Mouse (Mus musculus) CH12.LX (cell line): ENCODE measurements around the gene Incenp. TPM values are rescaled to one million over a fixed set of nuclear protein-coding genes. Genes with fewer than 3 reads are reported as not detected.

Experiments
- DNase-seq: peaks from one replicate; pipeline ENCODE4 v3.0.0-alpha.2; 2013; ENCODE audit errors: extremely low read depth
- H3K27ac ChIP-seq: 2 replicates; pipeline ENCODE4 v1.5.1; 2012; ENCODE audit warnings: low read depth, mild to moderate bottlenecking, control low read depth, moderate library complexity; ENCODE audit not compliant: insufficient read depth
- H3K27me3 ChIP-seq: replicated peaks from 2 replicates; pipeline ENCODE3; 2012; ENCODE audit warnings: inconsistent platforms
- H3K36me3 ChIP-seq, 2 experiments: replicated peaks in 1 of 2; 2 replicates each; pipeline versions ENCODE3 to v1.6.1; 2012; ENCODE audit warnings: inconsistent platforms in 1 of 2, low read length in 1 of 2, mild to moderate bottlenecking in 1 of 2, mixed read lengths in 1 of 2, moderate library complexity in 1 of 2; ENCODE audit not compliant: control insufficient read depth in 1 of 2, insufficient read depth in 1 of 2
- H3K4me1 ChIP-seq, 2 experiments: 2 replicates each; pipeline ENCODE4 v1.6.1; 2012; ENCODE audit warnings: inconsistent platforms in 1 of 2, moderate library complexity in 1 of 2; ENCODE audit not compliant: insufficient read depth in 2 of 2, control insufficient read depth in 1 of 2
- H3K4me2 ChIP-seq: 2 replicates; pipeline ENCODE4 v1.6.1; 2012; ENCODE audit warnings: low read depth, mild to moderate bottlenecking, control low read depth; ENCODE audit not compliant: poor library complexity, insufficient read depth, severe bottlenecking
- H3K4me3 ChIP-seq, 3 experiments: fragments of 150-350 bp in 1 of 3; sonication (generic) in 1 of 3; replicated peaks in 1 of 3; 2 replicates each; pipeline versions ENCODE3 to v1.5.1; 2011 to 2012; ENCODE audit warnings: low read depth in 2 of 3, low read length in 2 of 3, mild to moderate bottlenecking in 2 of 3, moderate library complexity in 2 of 3, control low read depth in 1 of 3, improper control_type of control experiment in 1 of 3, inconsistent platforms in 1 of 3, mixed read lengths in 1 of 3; ENCODE audit not compliant: poor library complexity in 1 of 3
- H3K79me2 ChIP-seq: replicated peaks from 2 replicates; pipeline ENCODE4 v1.6.1; 2012; ENCODE audit warnings: mild to moderate bottlenecking, moderate library complexity; ENCODE audit not compliant: control insufficient read depth, poor library complexity, insufficient read depth, severe bottlenecking; ENCODE audit errors: extremely low read depth
- H3K9ac ChIP-seq: 2 replicates; pipeline ENCODE4 v1.6.1; 2012; ENCODE audit warnings: low read depth, mild to moderate bottlenecking, control low read depth, moderate library complexity; ENCODE audit not compliant: insufficient read depth
- H3K9me3 ChIP-seq: replicated peaks from 2 replicates; pipeline ENCODE3; 2012; ENCODE audit warnings: low read length, inconsistent platforms, mixed read lengths
- CHD2 ChIP-seq: IDR thresholded peaks from 2 replicates; pipeline ENCODE4 v1.6.1; 2011; ENCODE audit warnings: low read length, improper control_type of control experiment
- ETS1 ChIP-seq: conservative IDR thresholded peaks from 2 replicates; pipeline ENCODE4 v1.6.1; 2012; ENCODE audit warnings: low read depth, mild to moderate bottlenecking, inconsistent platforms, low read length, improper control_type of control experiment, moderate library complexity
- HCFC1 ChIP-seq: IDR thresholded peaks from 2 replicates; pipeline ENCODE4 v1.6.1; 2012; ENCODE audit warnings: low read depth, mild to moderate bottlenecking, inconsistent platforms, low read length, improper control_type of control experiment
- IRF4 ChIP-seq: IDR thresholded peaks from 2 replicates; pipeline ENCODE4 v1.6.1; 2014; ENCODE audit warnings: low read depth, mild to moderate bottlenecking, inconsistent platforms, low read length, improper control_type of control experiment
- MEF2A ChIP-seq: IDR thresholded peaks from 2 replicates; pipeline ENCODE4 v1.6.1; 2014; ENCODE audit warnings: low read depth, mild to moderate bottlenecking, inconsistent platforms, low read length, improper control_type of control experiment, borderline replicate concordance
- NELFE ChIP-seq: IDR thresholded peaks from 2 replicates; pipeline ENCODE4 v1.6.1; 2011; ENCODE audit warnings: low read depth, low read length, improper control_type of control experiment
- NRF1 ChIP-seq: IDR thresholded peaks from 2 replicates; pipeline ENCODE4 v1.6.1; 2014; ENCODE audit warnings: low read depth, mild to moderate bottlenecking, inconsistent platforms, low read length, improper control_type of control experiment, moderate library complexity
- POLR2A ChIP-seq: IDR thresholded peaks from 2 replicates; pipeline ENCODE4 v1.6.1; 2011; ENCODE audit warnings: low read depth, mild to moderate bottlenecking, improper control_type of control experiment, low read length
- RCOR1 ChIP-seq: conservative IDR thresholded peaks from 2 replicates; pipeline ENCODE4 v1.6.1; 2012; ENCODE audit warnings: low read depth, mild to moderate bottlenecking, inconsistent platforms, low read length, improper control_type of control experiment
- SIN3A ChIP-seq: IDR thresholded peaks from 2 replicates; pipeline ENCODE4 v1.6.1; 2012; ENCODE audit warnings: low read length, improper control_type of control experiment, inconsistent platforms
- TBP ChIP-seq: conservative IDR thresholded peaks from 2 replicates; pipeline ENCODE4 v1.6.1; 2011; ENCODE audit warnings: low read depth, low read length, improper control_type of control experiment
- UBTF ChIP-seq: IDR thresholded peaks from 2 replicates; pipeline ENCODE4 v1.6.1; 2012; ENCODE audit warnings: low read depth, mild to moderate bottlenecking, inconsistent platforms, low read length, improper control_type of control experiment, moderate library complexity
- ZKSCAN1 ChIP-seq: IDR thresholded peaks from 2 replicates; pipeline ENCODE4 v1.6.1; 2012; ENCODE audit warnings: low read depth, inconsistent platforms, low read length, improper control_type of control experiment, borderline replicate concordance
- ZMIZ1 ChIP-seq: IDR thresholded peaks from 2 replicates; pipeline ENCODE4 v1.6.1; 2012; ENCODE audit warnings: low read depth, mild to moderate bottlenecking, inconsistent platforms, low read length, improper control_type of control experiment
- ZNF384 ChIP-seq: IDR thresholded peaks from 2 replicates; pipeline ENCODE4 v1.6.1; 2012; ENCODE audit warnings: low read depth, low read length, improper control_type of control experiment, inconsistent platforms
- dilution Hi-C: fragments of 300-500 bp; cut with MboI; formaldehyde crosslinking; loops from 2 replicates; pipeline ENCODE4 v1.14.3; 2020; ENCODE audit warnings: low sequenced_read_pairs; ENCODE audit not compliant: extremely low pct_unique_long_range_greater_than_20kb, extremely low pct_ligation_motif_present
- in situ Hi-C: fragments of 300-500 bp; cut with MboI; formaldehyde crosslinking; loops from 3 replicates; pipeline ENCODE4 v1.14.3; 2019; ENCODE audit warnings: low sequenced_read_pairs, low pct_ligation_motif_present, low pct_unique_long_range_greater_than_20kb, mixed read lengths
- polyA plus RNA-seq: library from polyadenylated mRNA; unstranded; fragments of >175 nt; gene quantifications from 2 replicates; pipeline ENCODE4 v1.2.1, GENCODE M21; 2012; ENCODE audit warnings: low read depth; ENCODE audit not compliant: insufficient read length
- total RNA-seq, 2 experiments: library from RNA; depleted of rRNA; stranded (reverse); fragments of 300-350 nt in 1 of 2; fragments of >200 nt in 1 of 2; gene quantifications; 2 replicates each; pipeline ENCODE4 v1.2.3; 2012 to 2014

Gene Incenp
- total and polyA plus RNA-seq, 3 experiments: 58.5 to 201 (median 73.4) TPM

GRCm38 (mm10) chr19:9898339-9899066 lies 848 bp downstream of the Incenp start:
- Histone ChIP-seq H3K27ac (peak overlapping the region; percentile 38; the same call in 1 of the 2 replicates), H3K4me3 (peak overlapping the region; percentile 89 to 98 (median 94)), H3K4me1 (peaks cover 10 to 35% of the 10 kb centered on the region in 2 experiments), H3K27me3 (no peaks in the 10 kb centered on the region), H3K36me3 (peaks cover 23 to 45% of the 10 kb centered on the region in 2 experiments), H3K4me2 (peak overlapping the region; percentile 55), H3K79me2 (peaks cover 57% of the 10 kb centered on the region), H3K9ac (peak overlapping the region; percentile 94), H3K9me3 (no peaks in the 10 kb centered on the region)
- no peak for TF ChIP-seq NRF1
- peak; percentile 50; the same call in 1 of the 2 replicates for TF ChIP-seq SIN3A
- no peak for TF ChIP-seq IRF4
- dilution Hi-C loops (no loop called here), in situ Hi-C loops (no loop called here)
- DNase-seq: no peak

GRCm38 (mm10) chr19:9896067-9896466 lies 3.3 kb downstream of the Incenp start:
- dilution Hi-C loops (no loop called here), in situ Hi-C loops (no loop called here)
- DNase-seq: no peak
- Histone ChIP-seq H3K4me2 (no peak overlapping the region), H3K27me3 (no peaks in the 10 kb centered on the region), H3K27ac (no peak overlapping the region), H3K4me3 (no peak overlapping the region), H3K36me3 (peaks cover 44 to 66% of the 10 kb centered on the region in 2 experiments), H3K9me3 (no peaks in the 10 kb centered on the region), H3K79me2 (peaks cover 82% of the 10 kb centered on the region), H3K9ac (no peak overlapping the region), H3K4me1 (peaks cover 10 to 53% of the 10 kb centered on the region in 2 experiments)
- TF ChIP-seq ZNF384: peak; percentile 78
- no peak for TF ChIP-seq MEF2A

- no peak for TF ChIP-seq CHD2
- no peak for TF ChIP-seq TBP
- TF ChIP-seq ZKSCAN1: no peak
- no peak for TF ChIP-seq RCOR1
- TF ChIP-seq ETS1: no peak
- TF ChIP-seq POLR2A: no peak
- no peak for TF ChIP-seq ZMIZ1
- no peak for TF ChIP-seq HCFC1
- TF ChIP-seq MEF2A: no peak
- TF ChIP-seq NELFE: no peak
- no peak for TF ChIP-seq UBTF
- peaks cover 68 to 94% of the 10 kb centered on the region in 2 experiments for H3K36me3 ChIP-seq
- dilution Hi-C loops: no loop called here
These were observed 12.6 kb downstream of the Incenp start for GRCm38 (mm10) chr19:9886771-9887170.

More at GRCm38 (mm10) chr19:9886771-9887170, 12.6 kb downstream of the Incenp start:
- Histone ChIP-seq H3K9me3 (no peaks in the 10 kb centered on the region), H3K4me3 (no peak overlapping the region), H3K9ac (no peak overlapping the region), H3K27ac (no peak overlapping the region), H3K79me2 (peaks cover 47% of the 10 kb centered on the region), H3K27me3 (no peaks in the 10 kb centered on the region), H3K4me2 (no peak overlapping the region), H3K4me1 (peaks cover 0 to 12% of the 10 kb centered on the region in 2 experiments; a peak in 1 of 4 replicates)
- no peak for DNase-seq
- in situ Hi-C loops: no loop called here
